Mouse (Mus musculus) bone marrow macrophage, adult 2 months (primary cell): Measurements from ENCODE around the gene Tspan5.

Experiments used
- CTCF ChIP-seq: IDR thresholded peaks from 2 replicates; pipeline ENCODE4 v1.5.1; 2012; ENCODE audit warnings: low read depth, mild to moderate bottlenecking, low read length, moderate library complexity
- POLR2A ChIP-seq: IDR thresholded peaks from 2 replicates; pipeline ENCODE4 v1.6.1; 2012; ENCODE audit warnings: mild to moderate bottlenecking, low read depth, low read length, borderline replicate concordance

DNA sequence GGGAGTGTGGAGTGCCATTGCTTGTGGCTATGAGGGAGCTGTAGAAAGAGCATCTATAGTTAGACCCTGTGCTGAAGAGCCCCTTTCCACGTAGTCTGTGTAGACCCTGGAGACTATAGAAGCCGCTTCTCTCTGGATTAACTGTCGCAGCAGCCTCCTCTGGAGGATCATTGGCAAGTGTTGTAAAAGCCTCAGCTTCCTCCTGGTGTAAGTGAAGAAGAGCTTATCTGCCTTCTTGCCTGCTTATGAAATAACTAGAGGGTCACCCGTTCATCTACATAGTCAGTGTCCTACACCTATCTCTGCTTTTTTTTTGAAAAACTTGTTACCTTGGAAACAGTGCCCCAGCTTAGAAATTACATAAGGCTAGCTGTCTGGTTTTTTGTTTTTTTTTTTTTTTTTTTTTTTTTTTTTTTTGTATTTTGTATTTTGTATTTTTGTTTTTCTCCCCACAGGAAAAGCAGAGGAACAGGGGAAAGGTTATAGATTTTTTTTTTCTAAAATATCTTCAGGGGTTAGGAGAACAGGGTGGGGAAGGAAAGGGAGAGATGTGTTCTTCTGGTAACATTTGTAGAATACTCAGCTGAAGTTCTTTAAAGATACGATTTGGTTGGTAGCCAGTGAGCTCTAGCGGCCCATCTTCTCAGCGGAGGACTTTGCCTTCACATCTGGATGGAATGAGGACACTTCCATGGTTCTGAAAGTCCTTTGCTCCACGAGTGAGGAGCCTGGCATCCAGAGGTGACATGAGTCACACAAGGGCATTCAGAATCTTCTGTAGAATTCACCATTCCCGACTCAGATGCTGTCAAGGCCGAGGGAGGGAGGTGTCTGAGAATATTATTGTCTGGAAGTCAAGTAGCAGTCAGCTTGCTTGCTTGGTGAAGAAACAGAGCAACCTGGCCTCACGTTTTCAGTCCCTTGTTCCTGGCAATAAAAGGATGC, 62.4 kb downstream of the Tspan5 start:
- TF ChIP-seq CTCF (no peak), POLR2A (no peak)
